Mouse (Mus musculus) MEL (cell line): ENCODE data around the gene Gtdc1. TPM values are rescaled to one million over a fixed set of nuclear protein-coding genes. Genes with fewer than 3 reads are reported as not detected.

Experiments used
- DNase-seq: peaks from one replicate; pipeline ENCODE4 v3.0.0; 2011; ENCODE audit warnings: low read depth, low spot score
- H3K27ac ChIP-seq: 2 replicates; pipeline ENCODE4 v1.5.1; 2012; ENCODE audit warnings: low read depth, mild to moderate bottlenecking, control low read depth, low read length, moderate library complexity; ENCODE audit not compliant: control insufficient read depth
- H3K27me3 ChIP-seq, 2 experiments: fragments of 150-350 bp in 1 of 2; sonication (generic) in 1 of 2; 2 replicates each; pipeline ENCODE4 v1.6.1; 2012; ENCODE audit warnings: low read length in 2 of 2, mild to moderate bottlenecking in 2 of 2, improper control_type of control experiment in 1 of 2, moderate library complexity in 1 of 2; ENCODE audit not compliant: insufficient read depth in 2 of 2, control insufficient read depth in 1 of 2
- H3K36me3 ChIP-seq, 2 experiments: 2 replicates each; pipeline ENCODE4 v1.6.1; 2012 to 2014; ENCODE audit warnings: low read length in 2 of 2, improper control_type of control experiment in 1 of 2, inconsistent platforms in 1 of 2, mild to moderate bottlenecking in 1 of 2; ENCODE audit not compliant: insufficient read depth in 2 of 2, control insufficient read depth in 1 of 2
- H3K4me1 ChIP-seq, 2 experiments: fragments of 150-350 bp in 1 of 2; sonication (generic) in 1 of 2; 2 replicates each; pipeline ENCODE4 v1.6.1; 2012; ENCODE audit warnings: low read length in 2 of 2, improper control_type of control experiment in 1 of 2, mild to moderate bottlenecking in 1 of 2; ENCODE audit not compliant: insufficient read depth in 2 of 2, control insufficient read depth in 1 of 2
- H3K4me3 ChIP-seq, 2 experiments: fragments of 150-350 bp in 1 of 2; sonication (generic) in 1 of 2; 2 replicates each; pipeline ENCODE4 v1.5.1; 2012; ENCODE audit warnings: low read depth in 2 of 2, low read length in 2 of 2, mild to moderate bottlenecking in 2 of 2, moderate library complexity in 2 of 2, control low read depth in 1 of 2, improper control_type of control experiment in 1 of 2; ENCODE audit not compliant: control insufficient read depth in 1 of 2, insufficient read depth in 1 of 2
- H3K79me2 ChIP-seq: 2 replicates; pipeline ENCODE4 v1.6.1; 2012; ENCODE audit warnings: mild to moderate bottlenecking, low read length, moderate library complexity; ENCODE audit not compliant: control insufficient read depth, poor library complexity, insufficient read depth
- H3K9ac ChIP-seq: 2 replicates; pipeline ENCODE4 v1.6.1; 2012; ENCODE audit warnings: low read depth, mild to moderate bottlenecking, control low read depth, low read length, moderate library complexity; ENCODE audit not compliant: control insufficient read depth, poor library complexity, severe bottlenecking
- H3K9me3 ChIP-seq: fragments of 150-350 bp; sonication (generic); replicated peaks from 2 replicates; pipeline ENCODE4 v1.6.1; 2012; ENCODE audit warnings: mild to moderate bottlenecking, low read length, improper control_type of control experiment, moderate library complexity; ENCODE audit not compliant: insufficient read depth
- CTCF ChIP-seq, 3 experiments: IDR thresholded peaks in 2 of 3; conservative IDR thresholded peaks in 1 of 3; 2 replicates each; pipeline ENCODE4 v1.5.1; 2011 to 2012; ENCODE audit warnings: low read length in 3 of 3, low read depth in 2 of 3, mild to moderate bottlenecking in 2 of 3, improper control_type of control experiment in 1 of 3, inconsistent platforms in 1 of 3, mixed read lengths in 1 of 3, moderate library complexity in 1 of 3; ENCODE audit not compliant: control insufficient read depth in 1 of 3, insufficient read depth in 1 of 3, poor library complexity in 1 of 3, severe bottlenecking in 1 of 3
- E2F4 ChIP-seq: IDR thresholded peaks from 2 replicates; pipeline ENCODE4 v1.6.1; 2011; ENCODE audit warnings: low read depth, low read length, improper control_type of control experiment, borderline replicate concordance
- EP300 ChIP-seq, 2 experiments: IDR thresholded peaks; 2 replicates each; pipeline ENCODE4 v1.6.1; 2011; ENCODE audit warnings: improper control_type of control experiment in 2 of 2, low read length in 2 of 2, low read depth in 1 of 2, mild to moderate bottlenecking in 1 of 2
- GABPA ChIP-seq: IDR thresholded peaks from 2 replicates; pipeline ENCODE4 v1.6.1; 2012; ENCODE audit warnings: low read depth, mild to moderate bottlenecking, inconsistent platforms, low read length, improper control_type of control experiment, moderate library complexity
- GATA1 ChIP-seq: IDR thresholded peaks from 2 replicates; pipeline ENCODE4 v1.6.1; 2011; ENCODE audit warnings: low read depth, low read length, improper control_type of control experiment
- MAFK ChIP-seq: IDR thresholded peaks from 2 replicates; pipeline ENCODE4 v1.6.1; 2011; ENCODE audit warnings: low read depth, mild to moderate bottlenecking, low read length, improper control_type of control experiment, borderline replicate concordance
- MAX ChIP-seq: IDR thresholded peaks from 2 replicates; pipeline ENCODE4 v1.6.1; 2011; ENCODE audit warnings: low read length, improper control_type of control experiment
- MXI1 ChIP-seq: IDR thresholded peaks from 2 replicates; pipeline ENCODE4 v1.6.1; 2011; ENCODE audit warnings: mild to moderate bottlenecking, low read depth, low read length, improper control_type of control experiment
- MYB ChIP-seq: IDR thresholded peaks from 2 replicates; pipeline ENCODE4 v1.6.1; 2011; ENCODE audit warnings: mild to moderate bottlenecking, low read depth, low read length, improper control_type of control experiment
- POLR2AphosphoS5 ChIP-seq: IDR thresholded peaks from 2 replicates; pipeline ENCODE4 v1.6.1; 2012; ENCODE audit warnings: low read depth, borderline replicate concordance, mild to moderate bottlenecking, inconsistent platforms, low read length, moderate library complexity, mixed read lengths
- RAD21 ChIP-seq: IDR thresholded peaks from 2 replicates; pipeline ENCODE4 v1.6.1; 2011; ENCODE audit warnings: mild to moderate bottlenecking, low read depth, low read length, improper control_type of control experiment
- SMC3 ChIP-seq: IDR thresholded peaks from 2 replicates; pipeline ENCODE4 v1.6.1; 2011; ENCODE audit warnings: low read depth, low read length, improper control_type of control experiment
- TAL1 ChIP-seq: IDR thresholded peaks from 2 replicates; pipeline ENCODE4 v1.6.1; 2012; ENCODE audit warnings: mild to moderate bottlenecking, inconsistent platforms, low read length, moderate library complexity, mixed read lengths
- USF2 ChIP-seq, 2 experiments: IDR thresholded peaks; 2 replicates each; pipeline ENCODE4 v1.6.1; 2011 to 2012; ENCODE audit warnings: improper control_type of control experiment in 2 of 2, low read length in 2 of 2, borderline replicate concordance in 1 of 2, inconsistent platforms in 1 of 2, low read depth in 1 of 2, mild to moderate bottlenecking in 1 of 2; ENCODE audit not compliant: insufficient read depth in 1 of 2
- ZC3H11A ChIP-seq: IDR thresholded peaks from 2 replicates; pipeline ENCODE4 v1.6.1; 2012; ENCODE audit warnings: low read depth, mild to moderate bottlenecking, inconsistent platforms, low read length, improper control_type of control experiment
- ZKSCAN1 ChIP-seq: IDR thresholded peaks from 2 replicates; pipeline ENCODE4 v1.6.1; 2012; ENCODE audit warnings: low read depth, mild to moderate bottlenecking, inconsistent platforms, low read length, improper control_type of control experiment, moderate library complexity
- ZMIZ1 ChIP-seq: IDR thresholded peaks from 2 replicates; pipeline ENCODE4 v1.6.1; 2012; ENCODE audit warnings: low read depth, mild to moderate bottlenecking, inconsistent platforms, low read length, improper control_type of control experiment, moderate library complexity
- ZNF384 ChIP-seq: IDR thresholded peaks from 2 replicates; pipeline ENCODE4 v1.6.1; 2012; ENCODE audit warnings: low read depth, mild to moderate bottlenecking, inconsistent platforms, low read length, improper control_type of control experiment
- polyA plus RNA-seq, 2 experiments: library from polyadenylated mRNA; stranded (reverse) in 1 of 2; unstranded in 1 of 2; fragments of >175 nt in 1 of 2; fragments of >200 nt in 1 of 2; gene quantifications; 2 replicates each; pipeline versions ENCODE4 v1.2.1 to v1.2.4; 2012; ENCODE audit warnings: low replicate concordance in 2 of 2, low read depth in 1 of 2; ENCODE audit not compliant: insufficient read length in 2 of 2, insufficient read depth in 1 of 2, missing spikeins in 1 of 2
- total RNA-seq: library from RNA; depleted of rRNA; stranded (reverse); fragments of 300-350 nt; gene quantifications from 2 replicates; pipeline ENCODE4 v1.2.3, GENCODE M21; 2012

The Gtdc1 gene
- total and polyA plus RNA-seq, 3 experiments: 7.2 to 14.3 TPM; not detected in 1

- H3K27me3 ChIP-seq: no peaks in the 10 kb centered on the region
- no peak overlapping the region for H3K27ac ChIP-seq
- H3K36me3 ChIP-seq: no peaks in the 10 kb centered on the region
- H3K4me1 ChIP-seq: no peaks in the 10 kb centered on the region
- no peak for TF ChIP-seq ZC3H11A
- TF ChIP-seq POLR2AphosphoS5: no peak
- no peak for TF ChIP-seq E2F4
- no peak for TF ChIP-seq ZNF384
- TF ChIP-seq CTCF (IDR thresholded peaks at IDR 0.05 in 2 of 3, conservative IDR thresholded peaks at IDR 0.05 in 1 of 3; ENCODE audit: control insufficient read depth in 1 of 3, insufficient read depth in 1 of 3, low read depth in 2 of 3, low read length in 3 of 3, poor library complexity in 1 of 3, severe bottlenecking in 1 of 3): no peak
- TF ChIP-seq USF2 (IDR thresholded peaks at IDR 0.05; ENCODE audit: borderline replicate concordance in 1 of 2, insufficient read depth in 1 of 2, low read depth in 1 of 2, low read length in 2 of 2): no peak
- TF ChIP-seq SMC3: no peak
- no peak for TF ChIP-seq MAX
- no peak for TF ChIP-seq GATA1
- no peak for TF ChIP-seq ZKSCAN1
- TF ChIP-seq EP300 (IDR thresholded peaks at IDR 0.05; ENCODE audit: low read depth in 1 of 2, low read length in 2 of 2): no peak
- no peak for TF ChIP-seq ZMIZ1
- no peak for TF ChIP-seq MYB
- TF ChIP-seq RAD21: no peak
- TF ChIP-seq TAL1: no peak
- TF ChIP-seq GABPA: no peak
- no peaks in the 10 kb centered on the region for H3K9me3 ChIP-seq
- no peak overlapping the region for H3K9ac ChIP-seq
- H3K79me2 ChIP-seq: no peaks in the 10 kb centered on the region
- no peak overlapping the region for H3K4me3 ChIP-seq
- no peak for DNase-seq
These were observed 62.7 kb downstream of the Gtdc1 start for GRCm38 (mm10) chr2:44864726-44865125.

- TF ChIP-seq RAD21 (no peak), MAFK (no peak), MXI1 (no peak)
- Histone ChIP-seq H3K9ac (no peak overlapping the region), H3K4me1 (no peaks in the 10 kb centered on the region; a peak in 1 of 4 replicates), H3K9me3 (no peaks in the 10 kb centered on the region; the same call in 1 of the 2 replicates), H3K36me3 (no peaks in the 10 kb centered on the region), H3K79me2 (no peaks in the 10 kb centered on the region), H3K27ac (no peak overlapping the region), H3K27me3 (no peaks in the 10 kb centered on the region), H3K4me3 (no peak overlapping the region)
- DNase-seq: no peak
These were observed 73.0 kb downstream of the Gtdc1 start for GRCm38 (mm10) chr2:44854475-44854874.
